Mouse (Mus musculus): ENCODE results near the gene Myo1f.

Myo1f gene

GRCm38 (mm10) chr17:33649781-33650475 lies 94.4 kb downstream of the Myo1f start:
- DNase-seq (ENCODE audit: low read depth, low spot score) = no peak

Measured in embryo, embryonic 11.5 days (tissue).